Comparison of ENCODE assay signal across 12 mouse cellular contexts in the genomic region with DNA sequence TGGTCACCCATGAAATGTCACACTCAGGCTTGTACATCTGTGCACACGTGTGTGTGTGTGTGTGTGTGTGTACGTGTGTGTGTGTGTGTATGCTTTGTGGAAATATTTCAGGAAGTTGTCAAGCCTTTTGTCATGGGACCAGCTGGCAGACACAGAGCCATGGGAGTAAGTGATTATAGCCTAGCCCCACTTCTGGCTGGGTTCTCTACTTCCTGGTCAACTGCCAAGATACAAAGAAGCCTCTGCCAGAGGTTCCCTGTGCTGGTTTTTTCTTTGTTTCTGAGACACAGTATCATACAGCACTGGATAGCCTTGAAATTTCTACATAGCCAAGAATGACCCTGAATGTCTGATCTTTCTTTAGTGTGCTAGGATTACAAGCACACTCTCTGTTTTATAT.
A peak's percentile ranks its signal among the peaks of the same experiment; 100 is the strongest.
DNase-seq lines count a peak whose midpoint lies in the region; ATAC-seq and TF ChIP-seq lines count a peak whose summit lies in the region.
"Had no signal": no experiment of that assay in that cellular context is flagged by ENCODE, and none has a peak within 500 bp of the region (broad histone marks: within the 10 kb centered on the region; RNA-seq: fewer than 3 reads in every experiment).

No protein-coding gene starts in this region.

- DNase-seq in adrenal gland, adult (ENCODE audit: inconsistent age in 2 of 2, low spot score in 1 of 2): peak; percentile 10 to 47
- no peak for DNase-seq in adrenal gland, adult 18-20 months (ENCODE audit: low spot score in 2 of 2)
- peak; percentile 3 to 9 for DNase-seq in heart, adult 18-20 months
- peak; percentile 12 for DNase-seq in lung, postnatal 10 days
- no peak for DNase-seq in lung, postnatal 36 days
- peak; percentile 3 to 22 for DNase-seq in heart, postnatal 14 days
- no peak for DNase-seq in layer of hippocampus, adult 2 months (ENCODE audit: low spot score in 2 of 2)
- DNase-seq: gastrocnemius, postnatal 14 days had no signal

- H3K4me3 ChIP-seq in heart, embryonic 11.5 days (ENCODE audit: low read depth, low read length): no peak overlapping the region
- no peak overlapping the region for H3K4me3 ChIP-seq in layer of hippocampus, adult 2 months
- H3K4me3 ChIP-seq: limb, embryonic 15.5 days had no signal

- H3K27me3 ChIP-seq in heart, embryonic 11.5 days (ENCODE audit: control insufficient read depth, insufficient read depth, low read length): no peaks in the 10 kb centered on the region
- H3K27me3 ChIP-seq: limb, embryonic 15.5 days had no signal

- TF ChIP-seq CTCF in layer of hippocampus, adult 2 months (conservative IDR thresholded peaks at IDR 0.05): no peak

- no peaks in the 10 kb centered on the region for H3K9me3 ChIP-seq in heart, embryonic 11.5 days (replicated peaks; ENCODE audit: control insufficient read depth, low read length)
- H3K9me3 ChIP-seq: limb, embryonic 15.5 days had no signal

- H3K4me2 ChIP-seq in heart, embryonic 11.5 days: no peak overlapping the region
- H3K4me2 ChIP-seq: limb, embryonic 15.5 days had no signal

- intact Hi-C loops in heart, postnatal 14 days (cut with DNase I): no loop called here

- ATAC-seq in heart, embryonic 11.5 days (replicated peaks; ENCODE audit: insufficient number of reproducible peaks, low FRiP score, low TSS enrichment): no peak

- H3K4me1 ChIP-seq in heart, embryonic 11.5 days (ENCODE audit: control insufficient read depth, insufficient read depth, low read length): no peaks in the 10 kb centered on the region

- 80% methylated on average over 2 of the region's 2 CpGs for WGBS in heart, embryonic 11.5 days (ENCODE audit: insufficient replicate concordance)

- H3K27ac ChIP-seq in heart, embryonic 11.5 days (ENCODE audit: low read depth, low read length): no peak overlapping the region
- H3K27ac ChIP-seq in layer of hippocampus, adult 2 months: no peak overlapping the region
- H3K27ac ChIP-seq: kidney, postnatal 0 days; limb, embryonic 15.5 days; macrophage had no signal

- no peaks in the 10 kb centered on the region for H3K36me3 ChIP-seq in heart, embryonic 11.5 days (ENCODE audit: control insufficient read depth, insufficient read depth, low read length)
- H3K36me3 ChIP-seq: limb, embryonic 15.5 days had no signal

- H3K9ac ChIP-seq in heart, embryonic 11.5 days (ENCODE audit: low read depth, low read length): no peak overlapping the region
- H3K9ac ChIP-seq: limb, embryonic 15.5 days had no signal

Comparison
In these comparisons a context has a peak if more than half of its experiments do, and no peak if none do; other contexts are left out.
1. DNase-seq: peak in adrenal gland, adult (2 of 2), heart, adult 18-20 months (2 of 2), lung, postnatal 10 days (single experiment) and heart, postnatal 14 days (2 of 2); none in adrenal gland, adult 18-20 months (0 of 2), lung, postnatal 36 days (single experiment) and layer of hippocampus, adult 2 months (0 of 2).